Mouse (Mus musculus) brain, embryonic 18.5 days (tissue): ENCODE data around the gene Casp14.

Experiments
- DNase-seq: peaks from one replicate; pipeline ENCODE4 v3.0.0-alpha.2; 2012; ENCODE audit warnings: low read depth, low spot score

Gene Casp14

GRCm38 (mm10) chr10:78718056-78718455 lies at the start of gene Casp14:
Casp14 (minus strand) TSS chr10:78718294.
- DNase-seq, result no peak

- no peak for DNase-seq
Measured at GRCm38 (mm10) chr10:78765570-78765969, 47.5 kb upstream of the Casp14 start.

GRCm38 (mm10) chr10:78756021-78756420 lies 37.9 kb upstream of the Casp14 start:
- no peak for DNase-seq

- DNase-seq, result peak; percentile 83
Measured at GRCm38 (mm10) chr10:78752452-78753191, 34.5 kb upstream of the Casp14 start, which contains the start of gene Ccdc105. Ccdc105 (minus strand) TSS chr10:78753065.

- DNase-seq, result no peak
Measured at GRCm38 (mm10) chr10:78748946-78749345, 30.9 kb upstream of the Casp14 start.

- DNase-seq, result no peak
Measured at GRCm38 (mm10) chr10:78748161-78748560, 30.1 kb upstream of the Casp14 start.

- DNase-seq, result no peak
Measured at GRCm38 (mm10) chr10:78747035-78747721, 29.1 kb upstream of the Casp14 start.

GRCm38 (mm10) chr10:78745453-78746232 lies 27.5 kb upstream of the Casp14 start:
- no peak for DNase-seq

GRCm38 (mm10) chr10:78743721-78744120 lies 25.6 kb upstream of the Casp14 start:
- DNase-seq, result no peak

GRCm38 (mm10) chr10:78739821-78740220 lies 21.7 kb upstream of the Casp14 start:
- DNase-seq, result no peak

- DNase-seq, result no peak
Measured at GRCm38 (mm10) chr10:78727876-78728275, 9.8 kb upstream of the Casp14 start.

- DNase-seq, result no peak
Measured at GRCm38 (mm10) chr10:78727035-78727434, 8.9 kb upstream of the Casp14 start.

- no peak for DNase-seq
Measured at GRCm38 (mm10) chr10:78723416-78723815, 5.3 kb upstream of the Casp14 start.

- DNase-seq, result peak; percentile 78
Measured at GRCm38 (mm10) chr10:78722654-78723053, 4.6 kb upstream of the Casp14 start.

- no peak for DNase-seq
Measured at GRCm38 (mm10) chr10:78722036-78722435, 3.9 kb upstream of the Casp14 start.

- no peak for DNase-seq
Measured at GRCm38 (mm10) chr10:78716231-78716630, 1.9 kb downstream of the Casp14 start.

GRCm38 (mm10) chr10:78715156-78715555 lies 2.9 kb downstream of the Casp14 start:
- no peak for DNase-seq

- DNase-seq, result no peak
Measured at GRCm38 (mm10) chr10:78714129-78714528, 4.0 kb downstream of the Casp14 start.

- no peak for DNase-seq
Measured at GRCm38 (mm10) chr10:78710706-78711105, 7.4 kb downstream of the Casp14 start.

- DNase-seq, result no peak
Measured at GRCm38 (mm10) chr10:78700881-78701280, 17.2 kb downstream of the Casp14 start.

- no peak for DNase-seq
Measured at GRCm38 (mm10) chr10:78689973-78690372, 28.1 kb downstream of the Casp14 start.

- no peak for DNase-seq
Measured at GRCm38 (mm10) chr10:78686995-78687577, 31.0 kb downstream of the Casp14 start.
